Mouse (Mus musculus) lung, embryonic 14.5 days (tissue): ENCODE results near the gene Mocs3. TPM values are rescaled to one million over a fixed set of nuclear protein-coding genes. Genes with fewer than 3 reads are reported as not detected.

ENCODE experiments used
- ATAC-seq: fragments of 200-750 bp; cut with Nextera tagmentation; 2 replicates; pipeline ENCODE4 v1.8.0; 2017; ENCODE audit warnings: mild to moderate bottlenecking, moderate TSS enrichment, moderate library complexity; ENCODE audit not compliant: insufficient read depth
- DNase-seq: peaks from one replicate; pipeline ENCODE4 v3.0.0-alpha.2; 2015
- H3K27ac ChIP-seq: fragments of 300-500 bp; sonication (generic); 2 replicates; pipeline ENCODE4 v1.5.1; 2014; ENCODE audit warnings: low read depth, mild to moderate bottlenecking, moderate library complexity
- H3K27me3 ChIP-seq: fragments of 300-500 bp; sonication (generic); 2 replicates; pipeline ENCODE4 v1.6.1; 2014; ENCODE audit warnings: low read length, control low read depth; ENCODE audit not compliant: insufficient read depth
- H3K36me3 ChIP-seq: fragments of 300-500 bp; sonication (generic); 2 replicates; pipeline ENCODE4 v1.6.1; 2014; ENCODE audit warnings: control low read depth; ENCODE audit not compliant: insufficient read depth
- H3K4me1 ChIP-seq: fragments of 300-500 bp; sonication (generic); 2 replicates; pipeline ENCODE4 v1.6.1; 2014; ENCODE audit warnings: antibody characterized with exemption, control low read depth; ENCODE audit not compliant: insufficient read depth
- H3K4me2 ChIP-seq: fragments of 300-500 bp; sonication (generic); 2 replicates; pipeline ENCODE4 v1.6.1; 2014; ENCODE audit warnings: mild to moderate bottlenecking
- H3K4me3 ChIP-seq: fragments of 300-500 bp; sonication (generic); 2 replicates; pipeline ENCODE4 v1.5.1; 2014; ENCODE audit warnings: low read depth, low read length
- H3K9ac ChIP-seq: fragments of 300-500 bp; sonication (generic); 2 replicates; pipeline ENCODE4 v1.6.1; 2014
- H3K9me3 ChIP-seq: fragments of 300-500 bp; sonication (generic); 2 replicates; pipeline ENCODE4 v1.6.1; 2016; ENCODE audit warnings: low read depth, low read length, control low read depth
- CTCF ChIP-seq: IDR thresholded peaks from 2 replicates; pipeline ENCODE4 v1.5.1; 2016; ENCODE audit warnings: antibody characterized with exemption, low read depth
- WGBS: fragments of 180-500 bp; shearing (Covaris S2); extraction: QIAGEN DNeasy Blood & Tissue Kit; methylation state at CpG from one replicate; pipeline ENCODE4 v1.1.7; 2014; 5-methylcytosine and 5-hydroxymethylcytosine counted together
- polyA plus RNA-seq: library from polyadenylated mRNA; unstranded; fragments of >200 nt; fragmentation: Nextera tagmentation; extraction: Ambion mirVana; gene quantifications from 2 replicates; pipeline ENCODE4 v1.2.1, GENCODE M21; 2014

The Mocs3 gene
- polyA plus RNA-seq, 1 experiment from 2014 or later, result 10.0 TPM

- Histone ChIP-seq H3K9me3 (no peaks in the 10 kb centered on the region), H3K4me1 (no peaks in the 10 kb centered on the region), H3K4me2 (no peak overlapping the region), H3K27ac (no peak overlapping the region), H3K4me3 (no peak overlapping the region), H3K27me3 (no peaks in the 10 kb centered on the region), H3K36me3 (no peaks in the 10 kb centered on the region), H3K9ac (no peak overlapping the region)
- ATAC-seq (no peak), DNase-seq (no peak)
- TF ChIP-seq CTCF, result no peak
- WGBS, result 76% methylated on average over 4 of the region's 4 CpGs
Measured at GRCm38 (mm10) chr2:168243278-168243677, 12.9 kb downstream of the Mocs3 start.

GRCm38 (mm10) chr2:168245571-168245970, 15.1 kb downstream of the Mocs3 start:
- no peak for TF ChIP-seq CTCF
- 36% methylated on average over 8 of the region's 8 CpGs for WGBS
- H3K36me3 ChIP-seq, result no peaks in the 10 kb centered on the region
- DNase-seq (no peak), ATAC-seq (no peak)
- H3K4me3 ChIP-seq, result no peak overlapping the region
- H3K4me2 ChIP-seq, result no peak overlapping the region
- H3K27me3 ChIP-seq, result no peaks in the 10 kb centered on the region
- H3K4me1 ChIP-seq, result no peaks in the 10 kb centered on the region
- no peak overlapping the region for H3K27ac ChIP-seq
- no peak overlapping the region for H3K9ac ChIP-seq
- H3K9me3 ChIP-seq, result no peaks in the 10 kb centered on the region

- H3K9ac ChIP-seq, result no peak overlapping the region
- DNase-seq (no peak), ATAC-seq (no peak)
- no peaks in the 10 kb centered on the region for H3K4me1 ChIP-seq
- no peaks in the 10 kb centered on the region for H3K9me3 ChIP-seq
- TF ChIP-seq CTCF, result no peak
- no peak overlapping the region for H3K27ac ChIP-seq
- no peaks in the 10 kb centered on the region for H3K27me3 ChIP-seq
- H3K36me3 ChIP-seq, result no peaks in the 10 kb centered on the region
- no peak overlapping the region for H3K4me2 ChIP-seq
- WGBS, result 67% methylated on average over 8 of the region's 8 CpGs
- H3K4me3 ChIP-seq, result no peak overlapping the region
Measured at GRCm38 (mm10) chr2:168248167-168248855, 17.9 kb downstream of the Mocs3 start.

GRCm38 (mm10) chr2:168248856-168249245, 18.4 kb downstream of the Mocs3 start:
- 26% methylated on average over 2 of the region's 2 CpGs for WGBS

GRCm38 (mm10) chr2:168250270-168250669, 19.8 kb downstream of the Mocs3 start:
- H3K9me3 ChIP-seq, result no peaks in the 10 kb centered on the region
- DNase-seq, result peak; percentile 92
- no peak overlapping the region for H3K4me3 ChIP-seq
- H3K4me2 ChIP-seq, result no peak overlapping the region
- no peak overlapping the region for H3K9ac ChIP-seq
- H3K27ac ChIP-seq, result no peak overlapping the region
- no peaks in the 10 kb centered on the region for H3K4me1 ChIP-seq
- TF ChIP-seq CTCF, result peak; percentile 94
- no peak for ATAC-seq
- H3K27me3 ChIP-seq, result no peaks in the 10 kb centered on the region
- 16% methylated on average over 8 of the region's 8 CpGs for WGBS
- no peaks in the 10 kb centered on the region for H3K36me3 ChIP-seq

More at GRCm38 (mm10) chr2:168248856-168249245, 18.4 kb downstream of the Mocs3 start:
- no peaks in the 10 kb centered on the region for H3K27me3 ChIP-seq
- peak; percentile 71 for DNase-seq
- no peak for ATAC-seq
- H3K4me2 ChIP-seq, result no peak overlapping the region
- H3K9me3 ChIP-seq, result no peaks in the 10 kb centered on the region
- H3K27ac ChIP-seq, result no peak overlapping the region
- H3K4me3 ChIP-seq, result no peak overlapping the region
- H3K9ac ChIP-seq, result no peak overlapping the region
- no peaks in the 10 kb centered on the region for H3K4me1 ChIP-seq
- no peaks in the 10 kb centered on the region for H3K36me3 ChIP-seq
- TF ChIP-seq CTCF, result peak; percentile 62

GRCm38 (mm10) chr2:168252639-168253292, 22.3 kb downstream of the Mocs3 start:
- Histone ChIP-seq H3K4me3 (no peak overlapping the region), H3K36me3 (no peaks in the 10 kb centered on the region), H3K9me3 (no peaks in the 10 kb centered on the region), H3K27ac (no peak overlapping the region), H3K9ac (no peak overlapping the region), H3K4me1 (no peaks in the 10 kb centered on the region), H3K4me2 (peak overlapping the region; percentile 36; the same call in 1 of the 2 replicates), H3K27me3 (no peaks in the 10 kb centered on the region)
- DNase-seq (peak; percentile 75), ATAC-seq (no peak)
- peak; percentile 74 for TF ChIP-seq CTCF
- 14% methylated on average over 16 of the region's 16 CpGs for WGBS

GRCm38 (mm10) chr2:168253822-168254221, 23.4 kb downstream of the Mocs3 start:
- TF ChIP-seq CTCF, result no peak
- no peak for ATAC-seq
- H3K4me2 ChIP-seq, result no peak overlapping the region
- no peak for DNase-seq
- no peaks in the 10 kb centered on the region for H3K27me3 ChIP-seq
- no peak overlapping the region for H3K9ac ChIP-seq
- H3K27ac ChIP-seq, result no peak overlapping the region
- H3K36me3 ChIP-seq, result no peaks in the 10 kb centered on the region
- 29% methylated on average over 7 of the region's 7 CpGs for WGBS
- no peak overlapping the region for H3K4me3 ChIP-seq
- no peaks in the 10 kb centered on the region for H3K4me1 ChIP-seq
- no peaks in the 10 kb centered on the region for H3K9me3 ChIP-seq
